Comparison of ENCODE assay signal across 13 mouse cellular contexts in genomic region chr1:159657856-159658542, GRCm38 (mm10).
DNase-seq lines count a peak whose midpoint lies in the region; ATAC-seq and TF ChIP-seq lines count a peak whose summit lies in the region.
"Had no signal": no experiment of that assay in that cellular context is flagged by ENCODE, and none has a peak within 500 bp of the region (broad histone marks: within the 10 kb centered on the region; RNA-seq: fewer than 3 reads in every experiment).

No protein-coding gene starts in this region.

- H3K9me3 ChIP-seq in hindbrain, embryonic 11.5 days (ENCODE audit: control insufficient read depth, low read length), result no peaks in the 10 kb centered on the region
- H3K9me3 ChIP-seq in hindbrain, postnatal 0 days (ENCODE audit: low read length), result no peaks in the 10 kb centered on the region
- H3K9me3 ChIP-seq in limb, embryonic 10.5 days (replicated peaks), result no peaks in the 10 kb centered on the region
- H3K9me3 ChIP-seq: lung, embryonic 15.5 days had no signal

- H3K27me3 ChIP-seq in hindbrain, embryonic 11.5 days (ENCODE audit: control insufficient read depth, insufficient read depth, low read length), result no peaks in the 10 kb centered on the region
- no peaks in the 10 kb centered on the region for H3K27me3 ChIP-seq in hindbrain, postnatal 0 days (ENCODE audit: insufficient read depth, low read length)
- no peaks in the 10 kb centered on the region for H3K27me3 ChIP-seq in Patski
- no peaks in the 10 kb centered on the region for H3K27me3 ChIP-seq in limb, embryonic 10.5 days (ENCODE audit: low read depth, poor library complexity, severe bottlenecking)
- H3K27me3 ChIP-seq: lung, embryonic 15.5 days had no signal

- TF ChIP-seq CTCF in hindbrain, postnatal 0 days (IDR thresholded peaks at IDR 0.05; ENCODE audit: low read depth), result no peak
- no peak for TF ChIP-seq CTCF in Patski (IDR thresholded peaks at IDR 0.05)

- POLR2A ChIA-PET in Patski (lab: Charles Lee), result interaction anchor here (0.5 kb wide), 1 partner anchor 26 kb away, joined by 3 read pairs; no protein-coding TSS in a partner anchor

- in situ Hi-C loops in Patski (cut with MboI; ENCODE audit: low pct_unique_long_range_greater_than_20kb), result no loop called here

- 0 out of 2 replicates have a peak overlapping the region, but pooled peaks have one; percentile 2 for H3K27ac ChIP-seq in hindbrain, embryonic 11.5 days (ENCODE audit: low read depth, low read length)
- no peak overlapping the region for H3K27ac ChIP-seq in hindbrain, postnatal 0 days
- H3K27ac ChIP-seq in limb, embryonic 10.5 days, result peak overlapping the region; percentile 69
- H3K27ac ChIP-seq: lung, embryonic 15.5 days had no signal

- CTCF ChIA-PET in Patski (lab: Charles Lee), result no interaction called here

- no peak for DNase-seq in hindbrain, embryonic 11.5 days (ENCODE audit: low spot score)
- DNase-seq in hindbrain, postnatal 0 days (ENCODE audit: low spot score), result no peak
- DNase-seq in 3T3-L1 (ENCODE audit: low read depth, low spot score) (peak; percentile 79), Patski (ENCODE audit: low read depth, low spot score) (peak; percentile 33)
- peak; percentile 41 for DNase-seq in limb, embryonic 10.5 days (ENCODE audit: low spot score)
- DNase-seq in cerebellum, postnatal 10 days, result no peak
- DNase-seq: adrenal gland, postnatal 36 days; heart, postnatal 36 days; kidney, adult 11 months; liver; spleen, adult 18-20 months had no signal

- ATAC-seq in hindbrain, embryonic 11.5 days (ENCODE audit: low FRiP score), result no peak
- no peak for ATAC-seq in hindbrain, postnatal 0 days
- peak; percentile 87 for ATAC-seq in Patski
- ATAC-seq in CD4-positive, CD25-positive, alpha-beta regulatory T cell, adult 4 months, result no peak

- H3K4me3 ChIP-seq in hindbrain, embryonic 11.5 days (ENCODE audit: low read depth, low read length), result no peak overlapping the region
- H3K4me3 ChIP-seq in hindbrain, postnatal 0 days (ENCODE audit: low read length), result no peak overlapping the region
- H3K4me3 ChIP-seq in limb, embryonic 10.5 days, result peak overlapping the region; percentile 27; the same call in 1 of the 2 replicates
- H3K4me3 ChIP-seq: lung, embryonic 15.5 days had no signal

- no peak overlapping the region for H3K4me2 ChIP-seq in hindbrain, embryonic 11.5 days (replicated peaks; ENCODE audit: low read depth, low read length)
- no peak overlapping the region for H3K4me2 ChIP-seq in hindbrain, postnatal 0 days (ENCODE audit: low read depth, low read length)
- H3K4me2 ChIP-seq: lung, embryonic 15.5 days had no signal

- no peaks in the 10 kb centered on the region for H3K36me3 ChIP-seq in hindbrain, embryonic 11.5 days (ENCODE audit: control insufficient read depth, insufficient read depth, low read length)
- H3K36me3 ChIP-seq in hindbrain, postnatal 0 days (ENCODE audit: insufficient read depth, low read length), result no peaks in the 10 kb centered on the region
- no peaks in the 10 kb centered on the region for H3K36me3 ChIP-seq in limb, embryonic 10.5 days
- H3K36me3 ChIP-seq: lung, embryonic 15.5 days had no signal

- H3K4me1 ChIP-seq in hindbrain, embryonic 11.5 days (replicated peaks; ENCODE audit: control insufficient read depth, insufficient read depth, low read length), result no peaks in the 10 kb centered on the region
- H3K4me1 ChIP-seq in hindbrain, postnatal 0 days (ENCODE audit: insufficient read depth, low read length), result peaks cover 3% of the 10 kb centered on the region; the same call in 1 of the 2 replicates
- H3K4me1 ChIP-seq in limb, embryonic 10.5 days, result peaks cover 35% of the 10 kb centered on the region
- H3K4me1 ChIP-seq: lung, embryonic 15.5 days had no signal

- H3K9ac ChIP-seq in hindbrain, embryonic 11.5 days (ENCODE audit: low read depth, low read length), result no peak overlapping the region
- no peak overlapping the region for H3K9ac ChIP-seq in hindbrain, postnatal 0 days (replicated peaks; ENCODE audit: low read length)
- H3K9ac ChIP-seq: lung, embryonic 15.5 days had no signal

- 43% methylated on average over 11 of the region's 11 CpGs for WGBS in hindbrain, embryonic 11.5 days
- whole genome bisulfite sequencing in hindbrain, postnatal 0 days, result 30% methylated on average over 11 of the region's 11 CpGs
- WGBS in limb, embryonic 10.5 days, result 29% methylated on average over 11 of the region's 11 CpGs

Comparison
In these comparisons a context has a peak if more than half of its experiments do, and no peak if none do; other contexts are left out.
1. DNase-seq: peak in 3T3-L1 (single experiment), Patski (single experiment) and limb, embryonic 10.5 days (single experiment); none in hindbrain, embryonic 11.5 days (single experiment), hindbrain, postnatal 0 days (single experiment) and cerebellum, postnatal 10 days (0 of 2).